Mouse (Mus musculus) midbrain, postnatal 0 days (tissue): ENCODE results near the gene Slc5a10. TPM values are rescaled to one million over a fixed set of nuclear protein-coding genes. Genes with fewer than 3 reads are reported as not detected.
A peak's percentile ranks its signal among the peaks of the same experiment; 100 is the strongest.

Source experiments
- ATAC-seq: fragments of 200-750 bp; cut with Nextera tagmentation; 2 replicates; pipeline ENCODE4 v1.8.0; 2017; ENCODE audit warnings: moderate number of reproducible peaks, mild to moderate bottlenecking, moderate TSS enrichment, moderate library complexity; ENCODE audit not compliant: low FRiP score
- DNase-seq: peaks from one replicate; pipeline ENCODE4 v3.0.0-alpha.2; 2015; ENCODE audit warnings: low spot score
- H3K27ac ChIP-seq: fragments of 300-500 bp; sonication (generic); 2 replicates; pipeline ENCODE4 v1.5.1; 2014; ENCODE audit warnings: low read depth, mild to moderate bottlenecking, low read length, mixed read lengths
- H3K27me3 ChIP-seq: fragments of 300-500 bp; sonication (generic); 2 replicates; pipeline ENCODE4 v1.6.1; 2014; ENCODE audit warnings: low read length, control low read depth, mixed read lengths; ENCODE audit not compliant: insufficient read depth
- H3K36me3 ChIP-seq: fragments of 300-500 bp; sonication (generic); 2 replicates; pipeline ENCODE4 v1.6.1; 2014; ENCODE audit warnings: low read length, control low read depth, mixed read lengths; ENCODE audit not compliant: insufficient read depth
- H3K4me1 ChIP-seq: fragments of 300-500 bp; sonication (generic); 2 replicates; pipeline ENCODE4 v1.6.1; 2014; ENCODE audit warnings: mild to moderate bottlenecking, control low read depth, antibody characterized with exemption, low read length, mixed read lengths; ENCODE audit not compliant: insufficient read depth
- H3K4me2 ChIP-seq: fragments of 300-500 bp; sonication (generic); 2 replicates; pipeline ENCODE4 v1.6.1; 2014; ENCODE audit warnings: low read depth, mild to moderate bottlenecking, low read length, mixed read lengths; ENCODE audit not compliant: poor library complexity, severe bottlenecking
- H3K4me3 ChIP-seq: fragments of 300-500 bp; sonication (generic); 2 replicates; pipeline ENCODE4 v1.5.1; 2014; ENCODE audit warnings: low read depth, mild to moderate bottlenecking, low read length, moderate library complexity
- H3K9ac ChIP-seq: fragments of 300-500 bp; sonication (generic); replicated peaks from 2 replicates; pipeline ENCODE4 v1.6.1; 2014; ENCODE audit warnings: mild to moderate bottlenecking, low read length, moderate library complexity, mixed read lengths; ENCODE audit not compliant: poor library complexity, severe bottlenecking
- H3K9me3 ChIP-seq: fragments of 300-500 bp; sonication (generic); 2 replicates; pipeline ENCODE4 v1.6.1; 2016; ENCODE audit warnings: low read length, control low read depth
- CTCF ChIP-seq: IDR thresholded peaks from 2 replicates; pipeline ENCODE4 v1.5.1; 2016; ENCODE audit warnings: antibody characterized with exemption, mild to moderate bottlenecking
- WGBS: fragments of 180-500 bp; shearing (Covaris S2); extraction: QIAGEN DNeasy Blood & Tissue Kit; methylation state at CpG from one replicate; pipeline ENCODE4 v1.1.7; 2014; 5-methylcytosine and 5-hydroxymethylcytosine counted together
- polyA plus RNA-seq: library from polyadenylated mRNA; unstranded; fragments of >200 nt; fragmentation: Nextera tagmentation; extraction: Ambion mirVana; gene quantifications from 2 replicates; pipeline ENCODE4 v1.2.1, GENCODE M21; 2015
- total RNA-seq: library from RNA; depleted of rRNA; stranded (reverse); fragments of >200 nt; gene quantifications from 2 replicates; pipeline ENCODE4 v1.2.3, GENCODE M21; 2014

Slc5a10 gene
- total and polyA plus RNA-seq, 2 experiments from 2014 or later, result 0.19 TPM; not detected in 1

DNA sequence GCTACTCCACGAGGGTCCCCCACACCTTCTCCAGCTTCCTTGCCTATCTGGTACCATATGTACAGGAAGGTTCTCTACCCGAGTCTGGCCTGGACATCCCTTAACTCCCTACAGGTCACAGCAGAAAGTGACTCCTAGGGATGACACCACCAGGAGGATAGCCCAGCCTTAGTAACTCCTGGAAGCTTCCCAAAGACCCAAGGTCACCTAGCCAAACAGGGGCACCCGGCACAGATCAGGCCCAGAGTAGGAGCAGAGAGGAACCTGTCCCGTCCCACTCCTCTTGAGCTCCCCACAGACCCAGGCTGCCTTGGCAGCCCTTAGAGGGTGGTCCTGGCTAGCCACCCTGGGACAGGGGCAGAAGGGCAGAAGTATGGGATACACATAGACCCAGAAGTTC is 55.2 kb downstream of the Slc5a10 start:
- ATAC-seq, result no peak

DNA sequence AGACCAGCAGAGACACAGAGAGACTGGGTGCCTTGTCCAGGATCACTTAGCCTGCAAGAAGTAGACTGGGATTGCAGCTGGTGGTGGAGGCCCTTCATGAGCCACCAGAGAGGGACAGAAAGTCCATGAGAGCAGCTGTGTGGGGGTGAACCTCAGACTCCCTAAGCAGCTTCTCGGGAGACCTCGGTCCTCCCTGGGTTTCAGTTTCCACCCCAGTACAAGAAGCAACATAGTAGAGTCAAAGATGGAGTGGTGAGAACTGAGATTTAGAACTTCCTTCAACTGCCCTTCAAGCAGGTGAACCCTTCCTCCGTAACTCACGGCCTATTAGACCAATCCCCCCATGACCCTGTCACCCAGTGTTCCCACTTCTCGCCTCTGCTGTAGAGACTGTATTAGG is 58.4 kb downstream of the Slc5a10 start:
- no peak for TF ChIP-seq CTCF

More for the DNA sequence above, 55.2 kb downstream of the Slc5a10 start:
- Histone ChIP-seq H3K4me1 (no peaks in the 10 kb centered on the region), H3K9me3 (no peaks in the 10 kb centered on the region), H3K4me3 (no peak overlapping the region), H3K4me2 (no peak overlapping the region), H3K9ac (no peak overlapping the region), H3K27me3 (no peaks in the 10 kb centered on the region), H3K27ac (no peak overlapping the region), H3K36me3 (no peaks in the 10 kb centered on the region)
- WGBS, result 82% methylated on average over 4 of the region's 4 CpGs
- DNase-seq, result no peak
- no peak for TF ChIP-seq CTCF

GRCm38 (mm10) chr11:61660806-61661392 is 59.7 kb downstream of the Slc5a10 start:
- H3K36me3 ChIP-seq, result no peaks in the 10 kb centered on the region
- no peaks in the 10 kb centered on the region for H3K27me3 ChIP-seq
- no peak overlapping the region for H3K4me2 ChIP-seq
- no peak overlapping the region for H3K27ac ChIP-seq
- no peak overlapping the region for H3K9ac ChIP-seq
- ATAC-seq (no peak), DNase-seq (no peak)
- no peak overlapping the region for H3K4me3 ChIP-seq
- no peak for TF ChIP-seq CTCF
- H3K4me1 ChIP-seq, result no peaks in the 10 kb centered on the region
- WGBS, result 74% methylated on average over 7 of the region's 7 CpGs
- no peaks in the 10 kb centered on the region for H3K9me3 ChIP-seq

More for the DNA sequence above, 58.4 kb downstream of the Slc5a10 start:
- H3K36me3 ChIP-seq, result no peaks in the 10 kb centered on the region
- H3K27ac ChIP-seq, result no peak overlapping the region
- H3K9me3 ChIP-seq, result no peaks in the 10 kb centered on the region
- no peak for ATAC-seq
- no peaks in the 10 kb centered on the region for H3K27me3 ChIP-seq
- H3K4me2 ChIP-seq, result no peak overlapping the region
- H3K4me3 ChIP-seq, result no peak overlapping the region
- H3K9ac ChIP-seq, result no peak overlapping the region
- no peak for DNase-seq
- WGBS, result 90% methylated on average over 5 of the region's 5 CpGs
- no peaks in the 10 kb centered on the region for H3K4me1 ChIP-seq

GRCm38 (mm10) chr11:61660001-61660400 is 60.6 kb downstream of the Slc5a10 start:
- 86% methylated on average over 8 of the region's 8 CpGs for whole genome bisulfite sequencing
- Histone ChIP-seq H3K9ac (no peak overlapping the region), H3K9me3 (no peaks in the 10 kb centered on the region), H3K36me3 (no peaks in the 10 kb centered on the region), H3K27ac (no peak overlapping the region), H3K4me1 (no peaks in the 10 kb centered on the region), H3K4me2 (no peak overlapping the region), H3K4me3 (no peak overlapping the region), H3K27me3 (no peaks in the 10 kb centered on the region)
- ATAC-seq (no peak), DNase-seq (no peak)
- TF ChIP-seq CTCF, result no peak

DNA sequence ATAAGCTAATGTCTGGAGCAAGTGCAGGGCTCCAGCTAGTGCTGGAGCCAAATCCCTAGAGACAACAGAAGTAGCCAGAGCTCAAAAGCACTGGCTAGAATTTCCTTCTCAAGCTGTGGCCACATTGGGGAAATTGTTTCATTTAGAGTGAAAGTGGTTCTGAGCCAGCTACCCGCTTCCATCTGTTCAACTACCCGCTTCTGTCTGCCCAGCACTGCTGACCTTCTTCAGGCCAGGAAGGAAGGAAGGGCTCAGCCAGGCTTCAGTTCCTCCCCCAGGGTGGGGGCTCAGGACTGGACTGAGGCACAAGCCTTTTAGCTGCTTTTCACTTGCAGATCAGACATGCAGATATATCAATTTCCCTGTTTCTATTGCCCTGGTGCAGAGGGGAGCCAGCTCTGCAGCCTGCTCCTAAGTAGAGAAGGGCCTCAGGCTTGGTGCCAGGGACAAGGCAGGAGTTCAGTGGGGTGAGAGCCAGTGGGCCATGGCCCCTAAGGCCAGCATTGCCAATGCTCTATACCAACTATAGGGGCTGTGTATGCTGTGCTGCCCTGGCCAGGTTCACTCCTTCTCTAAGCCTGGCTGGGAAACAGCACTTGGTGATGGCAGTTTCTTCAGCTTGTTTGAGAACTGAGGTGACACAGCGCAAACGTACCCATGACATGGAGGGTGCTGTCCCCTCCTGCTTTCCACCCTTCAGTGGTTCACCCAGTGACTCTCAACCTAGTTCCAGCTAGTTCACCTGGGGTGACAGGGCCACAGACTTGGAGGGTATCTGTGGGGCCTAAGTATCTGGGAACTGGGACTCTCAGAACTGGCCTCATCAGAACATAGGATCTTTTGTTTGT is 61.4 kb downstream of the Slc5a10 start:
- Histone ChIP-seq H3K27me3 (no peaks in the 10 kb centered on the region), H3K27ac (no peak overlapping the region), H3K4me2 (no peak overlapping the region), H3K4me3 (no peak overlapping the region), H3K9me3 (no peaks in the 10 kb centered on the region), H3K9ac (no peak overlapping the region), H3K36me3 (no peaks in the 10 kb centered on the region), H3K4me1 (no peaks in the 10 kb centered on the region)
- 84% methylated on average over 4 of the region's 4 CpGs for WGBS
- no peak for ATAC-seq
- DNase-seq, result peak; percentile 37
- no peak for TF ChIP-seq CTCF

- no peaks in the 10 kb centered on the region for H3K27me3 ChIP-seq
- H3K4me2 ChIP-seq, result no peak overlapping the region
- DNase-seq, result no peak
- H3K4me3 ChIP-seq, result no peak overlapping the region
- H3K9me3 ChIP-seq, result no peaks in the 10 kb centered on the region
- no peak overlapping the region for H3K9ac ChIP-seq
- no peak for ATAC-seq
- H3K4me1 ChIP-seq, result no peaks in the 10 kb centered on the region
- TF ChIP-seq CTCF, result no peak
- WGBS, result 89% methylated on average over 3 of the region's 3 CpGs
- H3K27ac ChIP-seq, result no peak overlapping the region
- H3K36me3 ChIP-seq, result no peaks in the 10 kb centered on the region
These were observed 62.2 kb downstream of the Slc5a10 start for GRCm38 (mm10) chr11:61658360-61658922.
